Mouse (Mus musculus) brain, embryonic 14.5 days (tissue): ENCODE measurements at regions not wholly inside any gene's neighbourhood (a gene's known extent, or its start where the extent isn't known, plus 50 kb on each side); places are given as distances from the start of the nearest gene placed in this dataset.

ENCODE experiments used
- CTCF ChIP-seq: fragments of 200-500 bp; IDR thresholded peaks from 2 replicates; pipeline ENCODE4 v1.5.1; 2012; ENCODE audit warnings: inconsistent platforms, mild to moderate bottlenecking, moderate library complexity, borderline replicate concordance; ENCODE audit not compliant: insufficient read depth, insufficient read length; ENCODE audit errors: extremely low read depth
- POLR2A ChIP-seq: fragments of 200-500 bp; IDR thresholded peaks from 2 replicates; pipeline ENCODE4 v1.6.1; 2012; ENCODE audit warnings: mild to moderate bottlenecking, inconsistent platforms, borderline replicate concordance; ENCODE audit not compliant: poor library complexity, insufficient read depth, insufficient read length, severe bottlenecking; ENCODE audit errors: extremely low read depth

DNA sequence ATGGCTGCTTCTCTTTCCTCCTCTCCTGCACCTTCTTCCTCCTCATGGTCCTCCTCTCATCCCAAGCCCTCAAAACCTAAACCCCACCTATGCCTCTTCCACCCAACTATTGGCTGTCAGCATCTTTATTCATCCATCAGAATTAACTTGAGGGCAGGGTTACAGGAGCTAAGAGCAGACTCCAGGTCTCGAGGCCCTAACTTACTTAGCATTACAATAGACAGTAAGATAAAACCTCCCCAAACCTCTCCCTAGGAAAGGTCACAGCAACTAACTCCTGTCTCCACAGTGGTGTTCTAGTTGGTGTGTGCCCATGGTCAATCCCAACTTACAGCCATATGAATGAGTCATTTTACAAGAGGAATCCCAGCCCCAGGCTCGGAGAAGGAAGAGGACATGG lies 88.3 kb upstream of the Rpl38 start:
- TF ChIP-seq CTCF (no peak), POLR2A (no peak)
